Mouse (Mus musculus): ENCODE results near the gene Cep128.
"Not testable (repeated sequence)": the region's sequence is repeated elsewhere in the genome, so short reads cannot be mapped to it uniquely, and the experiment has no call there.

The Cep128 gene

DNA sequence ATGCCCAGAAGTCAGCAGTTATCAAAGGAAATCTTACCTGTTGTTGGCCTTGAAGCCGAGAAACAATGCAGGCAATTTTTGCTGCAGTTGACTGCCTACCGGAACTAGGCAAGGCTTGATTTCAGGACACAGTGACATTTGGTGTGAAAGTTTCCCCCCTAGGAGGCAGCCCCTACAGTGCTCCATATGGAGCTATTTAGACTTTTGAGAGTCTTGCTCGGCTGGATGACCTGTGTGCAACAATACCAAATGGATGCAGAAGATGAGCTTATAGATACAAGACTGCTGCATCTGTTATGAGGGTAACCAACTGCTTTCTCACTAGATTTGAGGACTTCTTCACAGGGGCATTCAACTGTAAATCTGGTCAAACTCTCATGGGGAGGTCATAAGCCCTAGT lies 331.9 kb downstream of the Cep128 start:
- DNase-seq, result no peak

GRCm38 (mm10) chr12:91050593-91051325 lies 333.4 kb downstream of the Cep128 start:
- DNase-seq, result no peak

DNA sequence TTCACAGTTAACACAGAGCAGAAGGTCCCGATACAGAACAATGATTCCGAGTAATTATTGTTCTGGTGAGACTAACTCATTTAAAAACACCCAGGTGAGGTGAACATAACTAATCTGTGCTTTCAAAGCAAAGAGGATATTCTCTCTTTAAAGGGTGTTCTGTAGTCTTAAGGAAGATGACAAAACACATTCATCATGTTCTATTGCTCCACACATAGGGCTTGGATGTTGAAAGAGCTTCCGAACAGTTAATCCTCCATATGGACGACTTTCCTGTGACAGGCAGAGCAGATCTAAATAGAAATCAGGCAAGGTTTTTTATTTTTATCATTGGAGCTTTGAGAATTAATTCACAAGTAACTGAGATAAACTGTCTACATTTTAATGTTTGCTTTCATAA lies 342.8 kb downstream of the Cep128 start:
- no peak for DNase-seq

DNA sequence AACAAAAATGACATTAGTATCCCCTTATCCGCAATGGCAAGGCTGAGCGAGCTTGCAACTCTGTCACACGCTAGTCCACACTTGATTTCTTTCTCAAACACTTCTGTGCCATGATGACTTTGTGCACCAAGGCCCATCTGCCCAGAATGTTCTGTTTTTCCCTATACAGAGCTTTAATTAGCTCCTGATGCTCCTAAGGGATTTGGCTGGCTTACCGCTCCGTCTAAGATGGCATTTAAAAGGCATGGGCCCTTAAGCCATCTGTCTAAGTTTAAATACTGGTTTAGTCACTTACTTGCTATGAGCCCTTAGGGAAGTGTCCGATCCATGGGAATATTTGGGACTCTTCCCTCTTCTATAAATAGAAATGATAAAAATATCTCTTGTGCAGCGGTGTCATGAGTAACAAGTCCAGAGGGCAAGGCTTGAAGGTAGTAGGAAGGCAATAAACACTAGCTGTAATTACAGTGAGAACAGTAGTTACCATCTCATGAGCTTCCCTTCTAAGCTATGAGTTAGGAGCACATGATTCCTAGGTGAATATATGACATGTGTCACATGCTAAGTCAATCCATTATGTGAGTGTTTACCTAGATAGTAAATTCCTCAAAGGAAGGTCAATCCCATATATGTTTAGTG lies 343.8 kb downstream of the Cep128 start:
- DNase-seq, result no peak

GRCm38 (mm10) chr12:91029116-91029515 lies 355.1 kb downstream of the Cep128 start:
- DNase-seq, result no peak

DNA sequence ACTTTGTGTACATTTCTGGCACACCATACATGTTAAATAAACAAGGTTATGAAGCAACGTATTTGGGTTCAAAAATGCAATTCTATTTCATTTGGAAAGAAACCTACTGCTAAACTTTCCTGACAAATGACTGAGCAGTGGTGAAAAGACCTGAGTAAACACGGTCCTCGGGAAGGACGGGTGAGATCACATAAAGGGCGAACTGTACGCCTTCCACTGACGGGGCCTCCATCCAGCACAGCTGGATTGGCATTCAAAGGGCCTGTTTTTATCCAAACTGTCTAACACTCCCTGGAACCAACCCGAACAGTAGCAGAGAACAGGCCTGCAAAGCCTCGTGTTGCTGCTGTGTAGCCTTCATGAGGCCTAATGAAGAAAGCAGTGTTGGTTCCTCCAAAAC lies 356.5 kb downstream of the Cep128 start:
- no peak for DNase-seq

GRCm38 (mm10) chr12:91027100-91027499 lies 357.1 kb downstream of the Cep128 start:
- no peak for DNase-seq

- no peak for DNase-seq
These were observed 369.1 kb downstream of the Cep128 start for GRCm38 (mm10) chr12:91015075-91015474.

- DNase-seq, result no peak
These were observed 371.2 kb downstream of the Cep128 start for GRCm38 (mm10) chr12:91013043-91013442.

- DNase-seq, result no peak
These were observed 372.0 kb downstream of the Cep128 start for GRCm38 (mm10) chr12:91012184-91012583.

GRCm38 (mm10) chr12:91008736-91009135 lies 375.5 kb downstream of the Cep128 start:
- no peak for DNase-seq

- no peak for DNase-seq
These were observed 376.0 kb downstream of the Cep128 start for GRCm38 (mm10) chr12:91008170-91008569.

DNA sequence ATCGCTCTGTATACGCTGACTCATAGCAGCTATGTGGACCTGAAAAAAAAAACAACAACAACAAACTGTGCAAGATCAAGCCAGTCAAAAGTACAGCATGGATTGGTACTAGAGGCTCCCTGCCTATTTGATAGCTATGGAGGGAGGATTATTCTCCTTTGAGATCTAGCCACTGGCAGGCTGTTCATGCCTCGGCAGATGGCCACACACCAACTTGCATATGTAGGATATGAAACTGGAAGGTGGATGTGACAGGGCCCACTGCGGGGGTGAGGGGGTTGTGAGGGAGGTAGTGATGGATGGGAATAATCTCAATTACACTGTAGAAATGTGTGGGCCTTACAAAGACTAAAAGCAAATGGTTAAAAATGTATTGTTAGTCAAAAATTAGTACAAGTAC lies 386.7 kb downstream of the Cep128 start:
- no peak for DNase-seq

- no peak for DNase-seq
These were observed 390.9 kb downstream of the Cep128 start for GRCm38 (mm10) chr12:90993331-90993730.

DNA sequence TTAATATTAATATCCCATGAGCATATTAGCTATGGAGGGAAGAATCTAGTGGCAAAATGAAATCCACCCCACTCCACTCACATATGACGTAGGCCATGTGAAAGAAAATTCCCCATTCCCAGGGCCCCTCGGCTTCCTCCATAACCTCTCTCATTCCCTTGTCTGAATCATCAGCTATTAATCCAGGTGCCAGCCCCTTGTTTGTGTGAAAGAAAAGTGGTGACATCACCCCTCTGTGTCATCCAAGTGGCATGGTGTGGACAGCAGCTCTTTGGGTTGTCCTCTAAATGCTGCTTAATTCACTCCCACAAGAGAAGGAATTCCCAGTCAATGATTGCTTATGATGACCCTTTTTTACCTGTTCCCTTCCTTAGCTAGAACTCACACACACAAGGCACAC lies 396.4 kb downstream of the Cep128 start:
- no peak for DNase-seq

- DNase-seq, result no peak
These were observed 396.9 kb downstream of the Cep128 start for GRCm38 (mm10) chr12:90987259-90987658.

DNA sequence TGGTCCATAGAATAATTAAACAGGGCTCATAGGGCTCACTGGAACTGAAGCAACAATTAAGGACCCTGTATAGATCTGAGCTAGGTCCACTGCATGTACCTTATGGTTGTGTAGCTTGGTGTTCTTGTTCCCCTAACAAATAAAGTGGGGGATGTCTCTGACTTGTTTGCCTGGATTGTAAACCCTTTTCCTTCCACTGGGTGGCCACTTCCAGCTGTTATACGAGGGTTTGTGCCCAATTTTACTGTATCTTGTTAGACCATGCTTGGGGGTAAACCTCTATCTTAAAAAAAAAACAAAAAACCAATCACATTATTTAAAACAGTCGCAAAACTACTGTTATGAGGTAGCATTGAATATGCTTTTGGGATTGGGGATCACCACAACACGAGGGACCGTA lies 402.2 kb downstream of the Cep128 start:
- no peak for DNase-seq

GRCm38 (mm10) chr12:90976406-90976805 lies 407.8 kb downstream of the Cep128 start:
- not testable (repeated sequence) for DNase-seq

- no peak for DNase-seq
These were observed 408.8 kb downstream of the Cep128 start for GRCm38 (mm10) chr12:90975429-90975828.

DNA sequence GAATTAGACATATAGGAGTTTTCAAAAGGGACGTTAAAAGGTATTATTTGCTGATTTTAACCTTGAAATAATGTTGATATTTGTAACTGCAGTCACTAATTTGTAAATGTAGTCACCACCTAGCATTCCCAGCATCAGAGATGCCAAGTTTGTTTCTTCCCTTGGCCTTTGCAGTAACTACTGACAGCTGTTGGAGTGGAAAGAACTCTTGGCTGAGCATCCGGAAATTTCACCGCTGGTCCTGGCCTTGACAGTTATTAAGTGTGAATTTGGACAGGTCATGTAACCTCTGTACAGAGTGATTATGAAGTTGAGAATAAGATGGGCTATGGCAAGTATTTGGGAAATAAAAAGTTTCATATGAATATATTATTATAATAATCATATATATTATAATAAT lies 413.1 kb downstream of the Cep128 start:
- DNase-seq, result no peak

DNA sequence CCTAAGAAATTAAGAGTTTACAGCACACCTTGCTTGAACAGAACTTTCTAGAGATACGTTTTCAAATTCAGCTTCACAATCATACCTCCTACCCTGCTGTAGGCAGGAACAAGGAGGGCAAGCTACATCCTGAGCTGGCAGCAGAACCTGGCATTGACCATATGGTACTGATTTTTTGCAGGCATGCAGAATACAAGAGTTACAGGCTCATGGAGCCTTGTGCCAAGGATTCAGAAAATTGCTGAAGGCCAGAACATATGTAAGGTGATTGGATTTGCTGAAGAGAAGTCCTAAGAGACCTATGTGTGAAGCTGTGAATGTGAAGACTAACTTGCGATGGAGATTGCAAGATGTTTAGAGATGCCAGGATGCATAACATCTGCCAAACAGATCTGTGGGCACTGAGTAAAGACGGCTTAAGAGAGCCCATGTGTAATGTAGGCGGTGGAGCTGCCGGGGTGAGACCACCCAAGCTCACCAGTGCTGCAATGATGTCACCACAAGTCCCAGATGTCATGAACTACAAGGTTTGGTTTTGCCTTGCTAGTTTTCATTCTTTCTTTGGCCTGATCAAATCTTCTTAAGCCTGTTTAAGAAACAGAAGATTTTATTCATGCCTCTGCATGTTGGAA lies 422.7 kb downstream of the Cep128 start:
- DNase-seq, result no peak

DNA sequence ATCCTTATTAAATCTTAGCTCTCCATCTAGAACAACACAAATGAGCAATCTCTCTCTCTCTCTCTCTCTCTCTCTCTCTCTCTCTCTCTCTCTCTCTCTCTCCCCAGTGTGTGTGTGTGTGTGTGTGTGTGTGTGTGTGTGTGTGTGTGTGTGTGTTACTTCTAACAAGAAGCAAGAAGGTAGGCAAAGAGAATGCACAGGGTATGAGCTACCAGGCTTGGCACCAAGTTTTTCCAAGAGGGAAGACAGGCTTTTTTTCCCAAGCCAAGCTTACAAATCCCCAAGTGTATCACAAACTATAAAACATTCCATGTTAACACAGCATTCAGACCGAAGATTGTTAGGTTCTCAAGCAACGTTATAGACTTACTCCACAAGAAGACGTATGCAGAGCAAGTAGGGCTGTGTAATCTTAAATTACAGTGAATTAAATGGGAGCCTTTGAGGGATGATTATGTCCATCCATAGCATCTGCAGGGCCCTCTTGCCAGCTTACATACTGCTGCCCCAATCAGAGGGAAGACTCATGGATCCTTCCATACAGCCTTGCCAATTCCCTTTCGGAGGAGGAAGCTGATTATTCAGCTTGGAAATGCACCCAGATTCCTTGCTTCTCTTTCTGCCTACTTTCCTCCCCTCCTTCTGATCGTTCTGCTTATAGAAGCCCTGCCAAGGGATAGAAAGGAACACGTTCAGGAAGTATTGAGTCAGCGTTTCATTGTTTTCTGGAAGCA lies 429.3 kb downstream of the Cep128 start:
- no peak for DNase-seq

Measured in kidney, adult 18-20 months (tissue).